Mouse (Mus musculus) olfactory bulb, adult 2 months (tissue): ENCODE results near the gene Galnt10.
A peak's percentile ranks its signal among the peaks of the same experiment; 100 is the strongest.

Experiments
- CTCF ChIP-seq: fragments of 200-500 bp; IDR thresholded peaks from 2 replicates; pipeline ENCODE4 v1.5.1; 2012; ENCODE audit warnings: low read depth, mild to moderate bottlenecking, low read length, moderate library complexity; ENCODE audit not compliant: insufficient read depth
- POLR2A ChIP-seq: fragments of 200-500 bp; IDR thresholded peaks from 2 replicates; pipeline ENCODE4 v1.6.1; 2012; ENCODE audit warnings: mild to moderate bottlenecking, low read depth, low read length, moderate library complexity; ENCODE audit not compliant: insufficient read depth

DNA sequence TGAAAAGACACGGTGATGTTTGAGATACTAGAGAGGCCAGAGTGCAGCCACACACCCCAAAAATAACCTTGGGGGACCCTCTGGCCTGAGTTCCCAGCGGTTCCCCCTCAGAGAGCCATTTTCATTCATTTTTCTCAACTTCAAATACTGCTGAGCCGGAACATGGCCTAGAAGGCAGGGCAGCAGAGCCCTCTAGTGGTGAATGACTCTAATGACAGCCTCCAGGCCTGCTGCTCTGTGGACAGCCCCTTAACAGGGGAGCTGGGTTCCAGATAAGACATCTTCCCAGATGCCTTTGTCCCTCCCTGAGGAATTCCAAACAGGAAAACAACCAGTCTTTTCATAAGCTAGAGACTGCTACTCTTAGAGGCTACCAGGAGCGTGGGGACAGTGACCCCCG, 133.1 kb downstream of the Galnt10 start:
- no peak for TF ChIP-seq POLR2A
- TF ChIP-seq CTCF, result peak; percentile 69; the same call in 1 of the 2 replicates
